Mouse (Mus musculus): ENCODE data around the gene Nudt5. TPM values are rescaled to one million over a fixed set of nuclear protein-coding genes. Genes with fewer than 3 reads are reported as not detected.
"Not testable (repeated sequence)": the region's sequence is repeated elsewhere in the genome, so short reads cannot be mapped to it uniquely, and the experiment has no call there.

The Nudt5 gene
- 10 to 100 TPM; 16.3 to 19.3 TPM for total RNA-seq (2021)

GRCm38 (mm10) chr2:5844873-5845631, at the start of gene Nudt5, which contains the start of gene Cdc123:
Nudt5 (plus strand) TSS chr2:5845019.
Cdc123 (minus strand) TSS chr2:5845164.
- intact Hi-C loops (cut with DNase I) = no loop called here
- DNase-seq (ENCODE audit: extremely low spot score in 1 of 2, low spot score in 2 of 2) = peak; percentile 91 to 92

- intact Hi-C loops (cut with DNase I) = no loop called here
- no peak for DNase-seq (ENCODE audit: extremely low spot score in 1 of 2, low spot score in 2 of 2)
These were observed 46.8 kb upstream of the Nudt5 start for GRCm38 (mm10) chr2:5797816-5798672.

GRCm38 (mm10) chr2:5801182-5801640, 43.6 kb upstream of the Nudt5 start:
- intact Hi-C loops (cut with DNase I) = loop anchor here (10.0 kb wide), 1 partner anchor 716 kb away; no protein-coding TSS in a partner anchor
- DNase-seq (ENCODE audit: extremely low spot score in 1 of 2, low spot score in 2 of 2) = no peak

GRCm38 (mm10) chr2:5801927-5802590, 42.8 kb upstream of the Nudt5 start:
- intact Hi-C loops (cut with DNase I) = loop anchor here (10.0 kb wide), 1 partner anchor 717 kb away; no protein-coding TSS in a partner anchor
- DNase-seq (ENCODE audit: extremely low spot score in 1 of 2, low spot score in 2 of 2) = no peak

GRCm38 (mm10) chr2:5804440-5805045, 40.3 kb upstream of the Nudt5 start:
- intact Hi-C loops (cut with DNase I) = loop anchor here (10.0 kb wide), 1 partner anchor 720 kb away; no protein-coding TSS in a partner anchor
- DNase-seq (ENCODE audit: extremely low spot score in 1 of 2, low spot score in 2 of 2) = no peak

GRCm38 (mm10) chr2:5805228-5805627, 39.6 kb upstream of the Nudt5 start:
- no peak for DNase-seq (ENCODE audit: extremely low spot score in 1 of 2, low spot score in 2 of 2)
- intact Hi-C loops (cut with DNase I) = loop anchor here (10.0 kb wide), 1 partner anchor 720 kb away; no protein-coding TSS in a partner anchor

- not testable (repeated sequence) for DNase-seq (ENCODE audit: extremely low spot score in 1 of 2, low spot score in 2 of 2)
- intact Hi-C loops (cut with DNase I) = loop anchor here (10.0 kb wide), 1 partner anchor 721 kb away; no protein-coding TSS in a partner anchor
These were observed 38.6 kb upstream of the Nudt5 start for GRCm38 (mm10) chr2:5806201-5806600.

GRCm38 (mm10) chr2:5810036-5810718, 34.6 kb upstream of the Nudt5 start:
- no peak for DNase-seq (ENCODE audit: extremely low spot score in 1 of 2, low spot score in 2 of 2)
- intact Hi-C loops (cut with DNase I) = no loop called here

GRCm38 (mm10) chr2:5811235-5811782, 33.5 kb upstream of the Nudt5 start:
- intact Hi-C loops (cut with DNase I) = no loop called here
- DNase-seq (ENCODE audit: extremely low spot score in 1 of 2, low spot score in 2 of 2) = no peak

GRCm38 (mm10) chr2:5821264-5821663, 23.6 kb upstream of the Nudt5 start:
- intact Hi-C loops (cut with DNase I) = no loop called here
- DNase-seq (ENCODE audit: extremely low spot score in 1 of 2, low spot score in 2 of 2) = no peak

GRCm38 (mm10) chr2:5822449-5822848, 22.4 kb upstream of the Nudt5 start:
- DNase-seq (ENCODE audit: extremely low spot score in 1 of 2, low spot score in 2 of 2) = no peak
- intact Hi-C loops (cut with DNase I) = no loop called here

- intact Hi-C loops (cut with DNase I) = no loop called here
- no peak for DNase-seq (ENCODE audit: extremely low spot score in 1 of 2, low spot score in 2 of 2)
These were observed 20.6 kb upstream of the Nudt5 start for GRCm38 (mm10) chr2:5824213-5824612.

GRCm38 (mm10) chr2:5824685-5825084, 20.1 kb upstream of the Nudt5 start:
- intact Hi-C loops (cut with DNase I) = no loop called here
- DNase-seq (ENCODE audit: extremely low spot score in 1 of 2, low spot score in 2 of 2) = no peak

GRCm38 (mm10) chr2:5825265-5825913, 19.4 kb upstream of the Nudt5 start:
- DNase-seq (ENCODE audit: extremely low spot score in 1 of 2, low spot score in 2 of 2) = no peak
- intact Hi-C loops (cut with DNase I) = no loop called here

GRCm38 (mm10) chr2:5840815-5841214, 4.0 kb upstream of the Nudt5 start:
- intact Hi-C loops (cut with DNase I) = no loop called here
- no peak for DNase-seq (ENCODE audit: extremely low spot score in 1 of 2, low spot score in 2 of 2)

GRCm38 (mm10) chr2:5844181-5844872, 492 bp upstream of the Nudt5 start:
- intact Hi-C loops (cut with DNase I) = no loop called here
- no peak for DNase-seq (ENCODE audit: extremely low spot score in 1 of 2, low spot score in 2 of 2)

- DNase-seq (ENCODE audit: extremely low spot score in 1 of 2, low spot score in 2 of 2) = no peak
- intact Hi-C loops (cut with DNase I) = no loop called here
These were observed 1.0 kb downstream of the Nudt5 start for GRCm38 (mm10) chr2:5845826-5846225.

Measured in left cerebral cortex, postnatal 10 days (tissue).